Mouse (Mus musculus): ENCODE data around the gene Shpk. TPM values are rescaled to one million over a fixed set of nuclear protein-coding genes. Genes with fewer than 3 reads are reported as not detected.

The Shpk gene
- total RNA-seq, 2 experiments from 2014 or later = 1.7 to 2.1 TPM

DNA sequence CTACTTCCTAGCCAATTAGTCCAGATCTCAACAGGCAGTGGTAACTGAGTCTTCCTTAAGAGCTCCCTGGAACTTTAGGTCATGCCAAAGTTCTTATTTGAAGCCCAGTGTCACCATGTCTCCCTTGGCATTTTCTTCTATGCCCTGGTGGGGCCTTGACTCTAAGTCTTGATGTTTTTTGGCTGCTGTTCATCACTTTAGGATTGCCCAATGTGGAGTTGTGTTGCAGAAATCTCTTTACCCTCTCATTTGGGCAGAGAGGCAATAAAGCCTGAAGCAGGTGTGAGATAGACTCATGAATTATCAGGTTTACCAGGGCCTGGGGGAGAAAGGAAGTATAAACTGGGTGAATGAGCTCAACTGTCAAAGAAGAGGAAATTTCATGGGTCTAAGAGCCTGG lies 59.4 kb downstream of the Shpk start:
- DNase-seq (ENCODE audit: low spot score in 2 of 2) = no peak

DNA sequence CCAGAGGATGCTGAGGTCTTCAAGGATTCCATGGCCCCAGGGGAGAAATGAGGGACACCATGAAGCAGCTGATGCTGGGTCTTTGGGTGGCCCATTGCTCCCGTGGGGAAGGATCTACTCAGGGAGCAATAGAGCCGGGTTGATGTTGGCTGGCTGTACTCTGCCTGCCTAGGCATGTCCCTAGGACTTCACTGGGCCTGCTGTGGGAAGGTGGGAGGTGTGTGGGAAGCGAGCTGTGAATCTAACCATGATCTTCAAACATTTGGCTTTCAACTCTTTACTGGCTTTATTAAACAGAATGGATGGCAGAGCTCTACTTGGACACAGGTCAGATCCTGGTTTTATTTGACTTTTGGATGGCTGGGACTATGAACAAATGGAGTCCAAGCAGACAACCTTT lies 61.2 kb downstream of the Shpk start:
- DNase-seq (ENCODE audit: low spot score in 2 of 2) = no peak

DNA sequence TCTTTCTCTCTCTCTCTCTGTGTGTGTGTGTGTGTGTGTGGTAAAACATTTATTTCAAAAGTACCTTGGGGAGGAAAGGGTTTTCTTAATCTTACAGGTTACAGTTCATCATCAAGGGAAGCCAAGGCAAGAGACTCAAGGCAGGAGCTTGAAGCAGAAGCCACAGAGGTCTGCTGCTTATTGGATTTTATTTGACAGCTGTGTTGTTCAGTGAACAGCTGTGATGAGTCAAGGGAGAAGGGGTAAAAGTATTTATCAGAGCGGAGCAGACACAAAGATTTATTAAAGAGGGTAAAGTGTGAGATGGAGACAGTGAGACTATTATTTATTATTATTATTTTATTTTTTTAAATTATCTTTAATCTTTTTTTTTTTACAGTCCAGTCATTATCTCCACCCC lies 62.1 kb downstream of the Shpk start:
- no peak for DNase-seq (ENCODE audit: low spot score in 2 of 2)

DNA sequence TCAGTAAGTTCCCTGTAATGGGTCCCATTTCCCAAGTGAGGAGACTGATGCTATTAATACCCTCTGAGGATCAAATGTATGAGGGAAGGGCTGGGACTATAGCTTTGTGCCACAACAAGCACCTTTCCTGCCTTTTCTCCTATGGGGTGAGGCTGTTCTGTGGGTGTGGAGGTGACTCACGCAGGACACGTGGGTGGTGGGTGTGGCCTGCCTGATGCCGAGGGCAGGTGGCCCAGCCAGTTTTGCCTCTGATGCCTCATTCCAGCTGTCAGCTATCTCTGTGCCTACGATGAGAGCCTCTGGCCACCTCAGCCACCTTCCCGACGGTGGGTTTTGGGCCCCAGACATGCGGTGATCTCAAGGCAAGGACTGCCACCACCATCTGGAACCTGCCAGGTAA lies 68.0 kb downstream of the Shpk start, which contains the start of gene Trpv3:
TSS of gene Trpv3 (plus strand) at position 122 of the 400 bp plus-strand sequence.
- DNase-seq (ENCODE audit: low spot score in 2 of 2) = no peak

Other genes with a start within 250 kb of the Shpk start
- 10 to 100 TPM; 19.0 to 24.8 TPM for gene Atp2a3, start 238.3 kb upstream of the Shpk start, total RNA-seq (2021)
- 1 to 10 TPM; 2.3 to 3.1 TPM for gene P2rx1, start 200.4 kb upstream of the Shpk start, total RNA-seq (2021)
- 1 to 10 TPM; 5.4 to 6.2 TPM for gene Camkk1, start 180.5 kb upstream of the Shpk start, total RNA-seq (2021)
- gene Ncbp3, start 151.7 kb upstream of the Shpk start, total RNA-seq (2021) = 1 to 10 TPM; 8.6 to 10.0 TPM
- gene Itgae, start 108.9 kb upstream of the Shpk start, total RNA-seq (2021) = under 1 TPM; 0.07 to 0.16 TPM
- 1 to 10 TPM; 2.9 to 3.0 TPM for gene Haspin, start 61.2 kb upstream of the Shpk start, total RNA-seq (2021)
- 1 to 10 TPM; 6.2 to 7.1 TPM for gene P2rx5, start 39.0 kb upstream of the Shpk start, total RNA-seq (2021)
- gene Emc6, start 22.4 kb upstream of the Shpk start, total RNA-seq (2021) = 10 to 100 TPM; 60.1 to 67.3 TPM
- gene Tax1bp3, start 22.4 kb upstream of the Shpk start, total RNA-seq (2021) = 10 to 100 TPM; 52.8 to 57.5 TPM
- gene Ctns, start 418 bp upstream of the Shpk start, total RNA-seq (2021) = 10 to 100 TPM; 13.8 to 14.0 TPM
- under 1 TPM; 0.31 to 0.52 TPM for gene Trpv1, start 34.8 kb downstream of the Shpk start, total RNA-seq (2021)
- under 1 TPM in 1 of 2 experiments, not detected in 1; 0.05 TPM for gene Trpv3, start 67.9 kb downstream of the Shpk start, total RNA-seq (2021)
- gene Aspa, start 130.1 kb downstream of the Shpk start, total RNA-seq (2021) = 1 to 10 TPM; 2.1 to 2.4 TPM
- gene Gm49340, start 130.3 kb downstream of the Shpk start, total RNA-seq (2021) = not detected
- gene Spata22, start 130.3 kb downstream of the Shpk start, total RNA-seq (2021) = not detected
- not detected for gene Olfr20, start 151.3 kb downstream of the Shpk start, total RNA-seq (2021)
- gene Olfr376, start 171.8 kb downstream of the Shpk start, total RNA-seq (2021) = not detected
- gene Olfr1, start 200.2 kb downstream of the Shpk start, total RNA-seq (2021) = not detected
- gene Olfr378, start 229.0 kb downstream of the Shpk start, total RNA-seq (2021) = not detected